Mouse (Mus musculus): ENCODE data around the gene Nudt3.
A peak's percentile ranks its signal among the peaks of the same experiment; 100 is the strongest.

The Nudt3 gene

DNA sequence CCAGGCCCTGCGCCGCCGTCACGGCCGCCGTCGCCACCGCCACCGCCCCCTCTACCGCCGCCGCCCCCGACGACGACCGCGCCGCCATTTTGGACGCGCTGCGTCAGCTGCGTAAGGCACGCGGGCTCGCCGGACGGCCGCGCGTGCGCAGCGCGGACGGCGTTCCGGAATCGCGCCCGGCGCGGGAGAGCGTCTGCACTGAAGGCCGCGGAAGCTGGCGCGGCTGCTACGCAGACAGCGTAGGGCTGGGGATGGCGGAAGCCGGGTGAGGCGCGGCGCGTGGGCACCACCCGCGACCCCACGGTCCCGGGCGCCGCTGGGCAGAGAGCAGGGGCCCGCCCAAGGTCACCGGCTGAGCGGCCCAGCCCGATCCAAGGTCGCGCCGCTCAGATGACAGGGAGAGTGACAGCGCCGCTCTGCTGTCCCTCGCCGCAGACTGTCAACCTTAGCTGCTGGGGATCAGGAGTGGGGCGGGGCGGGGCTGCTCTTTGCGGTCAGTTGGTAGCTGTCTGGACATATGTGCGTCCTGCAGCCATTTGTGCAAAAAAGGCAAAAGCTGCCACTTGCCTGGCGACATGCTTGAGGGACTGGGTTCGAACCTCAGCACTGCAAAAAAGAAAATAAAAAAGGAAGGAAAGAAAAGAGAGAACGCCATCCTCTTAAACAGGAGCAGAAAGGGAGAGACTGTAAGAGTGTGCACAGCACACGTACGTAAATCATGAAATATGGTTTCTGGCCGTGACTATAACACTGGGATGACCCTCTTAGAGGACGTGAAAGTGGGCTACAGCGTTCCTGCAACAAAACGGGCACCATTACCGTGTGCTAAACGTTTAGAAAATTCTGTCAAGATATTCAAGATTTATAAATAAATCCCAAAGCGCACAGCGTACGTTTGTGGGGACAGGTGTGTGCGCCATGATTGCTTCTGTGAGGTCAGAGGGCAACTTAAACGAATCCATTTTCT is at the start of gene Nudt3:
Nudt3 (minus strand) TSS at position 136 of the 967 bp plus-strand sequence.
- Histone ChIP-seq H3K36me3 (ENCODE audit: control insufficient read depth, insufficient read depth, low read length, poor library complexity, severe bottlenecking) (no peaks in the 10 kb centered on the region), H3K27me3 (ENCODE audit: control insufficient read depth, insufficient read depth, low read length, poor library complexity, severe bottlenecking) (no peaks in the 10 kb centered on the region)
- peak; percentile 95 for DNase-seq (ENCODE audit: low read depth, low spot score)

DNA sequence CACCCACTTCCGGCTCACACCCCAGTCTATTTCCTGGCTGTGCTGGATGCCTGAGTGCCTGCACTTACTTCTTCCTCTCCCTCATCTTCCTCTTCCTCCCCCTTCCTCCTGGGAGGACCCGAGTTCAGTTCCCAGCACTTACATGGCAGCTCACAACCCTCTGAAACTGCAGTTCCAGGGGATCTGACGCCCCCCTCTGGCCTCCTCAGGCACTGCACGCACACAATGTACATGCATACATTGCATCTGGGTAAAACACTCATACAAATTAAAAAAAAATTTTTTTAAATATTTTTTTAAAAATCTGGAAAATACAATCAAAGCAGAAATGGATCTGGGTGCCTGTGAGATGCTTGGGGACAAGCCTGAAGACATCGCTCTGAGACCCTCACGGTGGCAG is 48.4 kb upstream of the Nudt3 start:
- Histone ChIP-seq H3K27me3 (ENCODE audit: control insufficient read depth, insufficient read depth, low read length, poor library complexity, severe bottlenecking) (no peaks in the 10 kb centered on the region), H3K36me3 (ENCODE audit: control insufficient read depth, insufficient read depth, low read length, poor library complexity, severe bottlenecking) (no peaks in the 10 kb centered on the region)

DNA sequence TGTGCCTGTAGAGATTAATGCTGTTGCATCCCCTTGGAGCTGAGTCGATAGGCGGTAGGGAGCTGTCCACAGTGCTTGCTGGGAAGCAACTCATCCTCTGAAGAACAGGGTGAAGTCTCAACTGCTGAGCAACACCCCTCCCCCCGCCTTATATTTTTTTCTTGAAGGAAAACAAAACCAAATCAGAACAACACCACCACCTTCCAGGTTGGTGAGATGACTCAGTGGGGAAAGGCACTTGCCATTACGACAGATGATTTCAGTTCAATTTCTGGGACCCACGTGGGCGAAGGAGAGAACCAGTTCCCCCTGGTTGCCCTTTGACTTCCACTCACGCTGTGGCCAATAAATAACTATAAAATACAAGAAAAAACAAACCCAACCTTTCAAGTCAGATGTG is 35.5 kb upstream of the Nudt3 start:
- Histone ChIP-seq H3K27me3 (ENCODE audit: control insufficient read depth, insufficient read depth, low read length, poor library complexity, severe bottlenecking) (no peaks in the 10 kb centered on the region), H3K36me3 (ENCODE audit: control insufficient read depth, insufficient read depth, low read length, poor library complexity, severe bottlenecking) (no peaks in the 10 kb centered on the region)
- no peak for DNase-seq (ENCODE audit: low read depth, low spot score)

More for the DNA sequence above, 48.4 kb upstream of the Nudt3 start:
- DNase-seq (ENCODE audit: low read depth, low spot score): no peak

DNA sequence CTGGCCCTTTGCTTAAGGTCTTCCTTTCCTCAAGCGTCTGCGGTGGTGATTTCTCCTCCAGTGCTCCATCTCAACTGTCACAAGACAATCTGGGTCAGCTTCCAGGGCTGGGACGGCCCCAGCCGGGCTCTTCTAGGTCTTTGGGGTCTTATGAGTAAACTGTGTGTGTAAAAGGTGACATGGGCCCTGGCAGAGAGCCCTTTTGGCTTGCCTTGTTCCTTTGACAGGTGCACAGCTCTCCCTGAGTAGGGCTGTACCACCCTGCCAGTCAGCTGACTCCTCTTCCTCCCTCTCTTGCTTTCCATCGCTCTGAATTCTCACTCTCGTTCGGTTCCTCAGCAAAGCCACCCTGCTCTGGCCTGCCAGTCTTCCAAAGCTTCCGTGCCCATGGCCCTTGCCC is 33.8 kb upstream of the Nudt3 start:
- DNase-seq (ENCODE audit: low read depth, low spot score): no peak
- Histone ChIP-seq H3K36me3 (ENCODE audit: control insufficient read depth, insufficient read depth, low read length, poor library complexity, severe bottlenecking) (no peaks in the 10 kb centered on the region), H3K27me3 (ENCODE audit: control insufficient read depth, insufficient read depth, low read length, poor library complexity, severe bottlenecking) (no peaks in the 10 kb centered on the region)

DNA sequence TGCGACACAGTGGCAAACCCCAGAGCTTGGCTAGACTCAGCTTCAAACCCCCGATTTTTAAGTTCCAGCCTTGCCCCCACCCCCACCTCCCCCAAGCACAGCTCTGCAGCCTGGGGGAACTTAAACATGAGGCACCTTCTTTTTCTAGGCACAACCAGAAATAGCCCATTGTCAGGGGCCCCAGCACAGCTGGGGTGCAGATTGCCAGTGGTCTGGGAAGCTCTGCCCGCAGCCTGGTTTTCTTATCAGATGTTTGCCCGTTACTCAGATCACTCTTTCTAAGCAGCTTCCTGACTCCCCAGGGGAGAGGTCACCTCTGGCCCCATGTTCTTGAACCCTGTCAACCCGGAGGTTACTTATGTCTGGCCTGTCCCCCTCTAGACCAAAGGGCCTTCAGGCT is 33.1 kb upstream of the Nudt3 start:
- H3K36me3 ChIP-seq (ENCODE audit: control insufficient read depth, insufficient read depth, low read length, poor library complexity, severe bottlenecking): no peaks in the 10 kb centered on the region
- no peak for DNase-seq (ENCODE audit: low read depth, low spot score)
- H3K27me3 ChIP-seq (ENCODE audit: control insufficient read depth, insufficient read depth, low read length, poor library complexity, severe bottlenecking): no peaks in the 10 kb centered on the region

DNA sequence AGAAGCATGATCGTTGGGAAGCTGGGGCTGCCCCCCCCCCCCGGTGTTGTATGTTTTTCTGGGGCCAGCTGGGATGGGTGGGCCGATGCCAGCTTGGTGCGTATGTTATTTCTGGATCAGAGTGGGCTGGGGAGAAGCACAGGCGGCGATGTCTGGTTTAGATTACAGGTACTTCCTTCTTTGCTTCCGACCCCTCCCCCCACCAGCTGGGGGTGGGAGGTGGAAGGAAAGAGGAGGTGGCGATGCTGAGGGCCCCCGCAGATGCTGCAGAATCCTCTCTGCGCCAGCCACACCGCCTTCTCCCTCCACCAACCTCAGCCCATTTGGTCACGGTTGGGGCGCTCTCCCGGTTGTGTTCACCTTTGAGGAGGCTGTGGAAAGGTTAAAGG is 32.7 kb upstream of the Nudt3 start:
- peak; percentile 64 for DNase-seq (ENCODE audit: low read depth, low spot score)

DNA sequence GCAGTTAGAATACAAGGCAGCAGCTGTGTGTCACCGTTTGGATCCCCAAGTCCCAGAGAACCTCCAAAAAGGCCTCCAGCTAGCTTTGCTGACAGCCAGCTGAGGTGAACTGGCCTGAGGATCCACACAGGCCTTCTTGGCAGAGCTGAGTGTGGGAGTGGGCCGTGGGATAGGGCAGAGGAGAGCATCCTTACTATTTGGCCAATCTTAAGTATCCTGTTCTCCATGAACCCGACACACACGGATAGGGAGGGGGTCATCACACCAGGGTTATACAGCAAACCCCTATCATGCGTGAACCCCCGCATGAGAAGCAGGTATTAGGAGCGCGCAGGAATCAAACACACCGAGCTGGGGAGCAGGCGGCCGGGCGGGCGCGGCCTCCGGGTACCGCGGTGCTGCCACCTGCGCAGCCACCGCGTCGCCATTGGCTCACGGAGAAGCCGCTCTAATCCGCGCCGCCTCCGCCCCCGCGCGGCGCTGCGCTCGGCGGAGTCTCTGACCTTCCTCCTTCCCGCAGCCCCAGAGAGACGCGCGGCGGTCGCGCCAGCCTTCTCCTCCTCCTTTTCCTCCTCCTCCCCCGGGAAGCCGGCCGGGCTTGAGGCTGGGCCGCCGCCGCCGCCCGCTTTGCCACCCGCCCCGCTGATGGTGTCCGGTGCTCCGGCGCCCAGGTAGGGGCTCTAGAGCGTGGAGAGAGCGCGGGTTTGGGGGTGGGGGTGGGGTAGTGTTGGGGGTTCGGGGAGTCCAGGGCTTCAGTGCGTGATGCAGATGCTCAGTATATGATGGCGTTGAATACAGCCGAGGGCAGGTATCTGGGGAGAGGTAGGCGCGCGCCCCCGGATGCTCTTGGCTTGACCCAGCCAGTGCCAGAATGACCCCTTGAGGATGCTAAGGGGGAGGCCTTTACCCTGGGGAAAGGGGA is 32.1 kb upstream of the Nudt3 start, which contains the start of gene Pacsin1:
Pacsin1 (plus strand) TSS at position 421 of the 922 bp plus-strand sequence.
- H3K27me3 ChIP-seq (ENCODE audit: control insufficient read depth, insufficient read depth, low read length, poor library complexity, severe bottlenecking): no peaks in the 10 kb centered on the region
- H3K36me3 ChIP-seq (ENCODE audit: control insufficient read depth, insufficient read depth, low read length, poor library complexity, severe bottlenecking): no peaks in the 10 kb centered on the region
- peak; percentile 73 for DNase-seq (ENCODE audit: low read depth, low spot score)

More for the DNA sequence above, 32.7 kb upstream of the Nudt3 start:
- no peaks in the 10 kb centered on the region for H3K36me3 ChIP-seq (ENCODE audit: control insufficient read depth, insufficient read depth, low read length, poor library complexity, severe bottlenecking)
- no peaks in the 10 kb centered on the region for H3K27me3 ChIP-seq (ENCODE audit: control insufficient read depth, insufficient read depth, low read length, poor library complexity, severe bottlenecking)

DNA sequence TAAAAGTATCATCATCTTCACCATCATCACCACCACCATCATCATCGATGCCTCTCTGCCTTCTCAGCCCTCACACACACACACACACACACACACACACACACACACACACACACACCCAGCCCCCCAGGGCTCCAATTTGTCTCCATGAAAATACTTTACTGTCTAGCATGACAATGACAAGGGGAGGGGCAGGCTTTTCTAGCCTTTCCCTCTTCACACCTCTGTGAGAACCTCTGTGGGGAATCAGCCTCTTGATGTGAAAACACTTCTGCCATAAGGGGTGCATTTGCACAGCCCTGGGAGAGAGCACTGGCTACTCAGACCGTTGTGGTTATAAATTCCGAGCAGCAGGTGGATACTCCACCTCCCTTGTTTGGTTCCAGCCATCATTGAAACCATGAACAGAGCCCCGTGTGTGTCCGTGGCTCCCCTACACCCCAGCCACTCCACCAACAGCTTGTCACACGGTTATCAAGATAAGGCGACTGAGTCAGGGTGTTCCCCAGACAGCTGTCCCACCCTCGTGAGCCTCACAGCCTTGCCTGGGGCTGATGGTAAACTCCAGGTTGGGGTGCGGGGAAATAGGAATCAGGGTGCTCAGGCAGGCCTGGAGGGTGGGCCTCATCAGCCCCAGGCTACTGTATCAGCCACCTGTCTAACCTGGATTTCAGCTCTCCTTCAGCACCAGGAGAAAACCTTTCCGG is 30.1 kb upstream of the Nudt3 start:
- no peak for DNase-seq (ENCODE audit: low read depth, low spot score)
- Histone ChIP-seq H3K27me3 (ENCODE audit: control insufficient read depth, insufficient read depth, low read length, poor library complexity, severe bottlenecking) (no peaks in the 10 kb centered on the region), H3K36me3 (ENCODE audit: control insufficient read depth, insufficient read depth, low read length, poor library complexity, severe bottlenecking) (no peaks in the 10 kb centered on the region)

DNA sequence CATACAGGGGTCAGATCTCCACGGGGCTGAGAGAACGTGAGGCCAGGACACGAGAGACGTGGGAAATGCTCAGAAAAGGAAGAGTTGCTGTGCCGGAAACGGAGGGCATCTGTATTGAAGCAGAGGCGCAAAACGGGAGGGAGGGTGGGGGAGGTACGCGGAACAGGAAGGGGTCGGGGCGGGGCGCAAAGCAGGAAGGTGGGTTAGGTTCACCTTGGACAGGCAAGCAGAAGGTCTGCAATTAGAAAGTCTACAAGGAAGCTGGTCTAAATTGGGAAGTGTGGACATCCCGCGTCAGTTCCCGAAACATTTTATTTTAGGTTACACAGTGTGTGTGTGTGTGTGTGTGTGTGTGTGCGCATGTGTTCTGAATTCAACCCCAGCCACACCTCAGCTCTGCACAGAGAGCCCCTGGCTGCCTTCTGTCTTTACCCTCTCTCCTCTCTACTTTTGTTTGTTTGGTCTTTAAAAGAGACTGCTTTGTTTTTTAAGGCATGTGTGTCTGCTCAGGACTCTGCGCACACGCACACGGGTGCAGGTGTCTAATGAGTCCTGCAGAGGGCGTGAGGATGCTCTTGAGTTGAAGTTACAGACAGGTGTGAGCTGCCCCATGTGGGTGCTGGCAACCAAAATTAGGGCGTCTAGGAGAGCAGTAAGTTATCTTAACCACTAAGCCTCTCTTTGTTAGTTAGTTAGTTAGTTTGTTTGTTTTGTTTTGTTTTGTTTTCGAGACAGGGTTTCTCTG is 28.9 kb upstream of the Nudt3 start:
- no peaks in the 10 kb centered on the region for H3K27me3 ChIP-seq (ENCODE audit: control insufficient read depth, insufficient read depth, low read length, poor library complexity, severe bottlenecking)
- DNase-seq (ENCODE audit: low read depth, low spot score): peak; percentile 41
- no peaks in the 10 kb centered on the region for H3K36me3 ChIP-seq (ENCODE audit: control insufficient read depth, insufficient read depth, low read length, poor library complexity, severe bottlenecking)

DNA sequence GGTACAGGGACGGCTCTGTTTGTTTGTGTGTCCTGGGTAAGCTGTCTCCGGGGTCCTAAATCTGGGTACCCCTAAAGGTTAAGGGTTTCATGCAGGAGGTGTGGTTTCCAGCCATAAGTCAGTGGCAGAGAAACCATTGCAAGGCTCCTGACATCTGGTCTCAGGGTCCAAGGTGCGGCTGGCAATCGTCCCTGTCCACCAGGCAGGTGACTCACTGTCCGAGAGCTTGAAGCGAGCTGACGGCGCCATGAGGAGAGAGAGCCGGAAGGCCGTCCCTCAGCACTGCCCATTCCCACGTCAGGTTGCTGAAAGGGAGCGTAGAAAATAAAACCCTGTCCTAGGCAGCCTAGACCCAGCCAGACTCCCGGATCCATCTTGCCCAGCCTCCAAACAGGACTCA is 27.3 kb upstream of the Nudt3 start:
- no peak for DNase-seq (ENCODE audit: low read depth, low spot score)
- no peaks in the 10 kb centered on the region for H3K27me3 ChIP-seq (ENCODE audit: control insufficient read depth, insufficient read depth, low read length, poor library complexity, severe bottlenecking)
- H3K36me3 ChIP-seq (ENCODE audit: control insufficient read depth, insufficient read depth, low read length, poor library complexity, severe bottlenecking): no peaks in the 10 kb centered on the region

DNA sequence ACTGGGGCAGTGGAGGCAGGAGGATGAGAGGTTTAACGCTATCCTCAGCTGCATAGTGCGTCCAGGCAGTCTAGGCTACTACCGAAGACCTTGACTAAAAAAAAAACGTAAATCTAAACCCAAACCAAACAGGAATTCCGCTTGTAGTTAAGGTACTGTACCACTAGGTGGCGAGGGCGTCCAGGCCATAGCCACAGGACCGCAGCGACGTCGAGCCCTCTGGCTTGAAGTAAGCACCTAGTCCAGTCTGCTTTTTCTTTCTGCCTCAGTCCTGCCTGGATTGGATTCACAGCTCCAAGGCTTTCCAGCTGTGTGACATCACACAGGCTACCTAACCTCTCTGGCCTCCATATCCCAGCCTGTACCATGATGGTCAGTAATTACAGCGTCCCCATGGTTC is 26.9 kb upstream of the Nudt3 start:
- Histone ChIP-seq H3K27me3 (ENCODE audit: control insufficient read depth, insufficient read depth, low read length, poor library complexity, severe bottlenecking) (no peaks in the 10 kb centered on the region), H3K36me3 (ENCODE audit: control insufficient read depth, insufficient read depth, low read length, poor library complexity, severe bottlenecking) (no peaks in the 10 kb centered on the region)
- peak; percentile 90 for DNase-seq (ENCODE audit: low read depth, low spot score)

DNA sequence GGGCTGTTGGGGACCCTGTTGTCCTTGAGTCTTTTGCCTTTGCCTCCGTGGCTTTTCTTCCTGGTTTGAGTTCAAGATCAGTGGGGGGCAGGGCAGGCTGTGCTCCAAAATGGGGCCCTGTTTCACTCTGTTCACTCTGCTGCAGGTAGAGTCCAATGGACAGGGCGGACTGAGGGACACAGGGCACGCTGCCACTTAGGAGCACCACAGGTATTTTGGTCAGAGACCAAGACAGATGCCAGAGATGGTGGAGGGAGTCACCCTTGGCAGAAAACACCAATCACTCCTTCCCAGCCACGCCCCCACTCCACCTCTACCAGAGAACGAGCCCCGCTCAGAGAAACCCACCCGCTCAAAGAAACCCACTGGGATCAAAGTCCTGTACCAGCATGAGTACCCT is 22.5 kb upstream of the Nudt3 start:
- H3K36me3 ChIP-seq (ENCODE audit: control insufficient read depth, insufficient read depth, low read length, poor library complexity, severe bottlenecking): no peaks in the 10 kb centered on the region
- no peaks in the 10 kb centered on the region for H3K27me3 ChIP-seq (ENCODE audit: control insufficient read depth, insufficient read depth, low read length, poor library complexity, severe bottlenecking)
- no peak for DNase-seq (ENCODE audit: low read depth, low spot score)

DNA sequence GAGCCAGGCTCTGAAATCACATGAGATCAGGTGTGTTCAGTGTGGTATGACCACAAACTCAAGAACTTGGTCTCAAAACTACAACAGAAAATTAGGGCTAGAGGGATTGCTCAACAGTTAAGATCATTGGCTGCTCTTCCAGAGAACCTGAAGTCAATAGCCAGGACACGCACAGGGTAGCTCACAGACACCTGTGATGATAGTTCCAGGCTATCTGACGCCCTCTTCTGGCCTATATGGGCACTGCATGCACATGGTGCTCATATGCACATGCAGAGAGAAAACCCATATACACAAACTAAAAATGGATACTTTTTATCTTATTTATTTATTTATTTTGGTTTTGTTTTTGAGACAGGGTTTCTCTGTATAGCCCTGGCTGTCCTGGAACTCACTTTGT is 21.3 kb upstream of the Nudt3 start:
- peak; percentile 34 for DNase-seq (ENCODE audit: low read depth, low spot score)
- Histone ChIP-seq H3K36me3 (ENCODE audit: control insufficient read depth, insufficient read depth, low read length, poor library complexity, severe bottlenecking) (no peaks in the 10 kb centered on the region), H3K27me3 (ENCODE audit: control insufficient read depth, insufficient read depth, low read length, poor library complexity, severe bottlenecking) (no peaks in the 10 kb centered on the region)

DNA sequence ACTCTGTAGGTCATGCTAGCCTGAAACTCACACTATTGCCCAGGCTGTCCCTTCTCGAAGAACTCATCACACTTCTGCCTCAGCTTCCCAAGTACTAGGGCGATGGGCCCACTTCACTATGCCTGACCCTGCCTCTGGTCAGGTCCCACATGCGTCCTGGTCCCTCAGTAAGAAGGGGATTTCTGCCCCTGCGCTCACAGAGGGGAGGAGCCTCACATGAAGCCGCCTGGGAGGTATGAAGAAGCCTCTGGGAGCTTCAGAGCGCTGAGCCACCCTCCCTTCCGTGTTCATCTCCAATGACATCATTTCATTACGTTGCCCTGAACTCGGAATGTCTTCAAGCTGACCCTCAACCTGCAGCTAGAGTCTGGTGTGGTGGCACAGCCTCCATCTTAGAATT is 20.5 kb upstream of the Nudt3 start:
- DNase-seq (ENCODE audit: low read depth, low spot score): no peak
- Histone ChIP-seq H3K36me3 (ENCODE audit: control insufficient read depth, insufficient read depth, low read length, poor library complexity, severe bottlenecking) (no peaks in the 10 kb centered on the region), H3K27me3 (ENCODE audit: control insufficient read depth, insufficient read depth, low read length, poor library complexity, severe bottlenecking) (no peaks in the 10 kb centered on the region)
